22 mouse cellular contexts compared by ENCODE assay signal in the genomic region with DNA sequence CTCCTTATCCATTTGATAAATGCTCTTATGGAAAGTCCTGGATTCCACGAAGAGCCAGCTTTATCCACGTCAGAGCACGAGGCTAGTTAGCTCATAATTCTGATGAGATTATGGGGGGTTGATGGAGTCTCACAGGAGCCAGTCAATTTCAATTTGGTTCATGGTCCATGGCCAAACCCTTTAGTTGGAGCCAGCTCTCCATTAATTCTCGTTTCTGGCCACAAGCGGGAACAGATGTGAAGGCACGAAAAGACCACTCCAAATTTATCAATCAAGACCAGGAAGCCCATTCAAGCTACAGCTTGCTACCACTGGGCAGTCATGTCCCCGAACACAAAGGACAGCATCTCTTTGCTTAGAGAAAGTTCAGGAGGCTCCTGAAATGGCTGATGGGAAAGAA.
DNase-seq lines count a peak whose midpoint lies in the region; ATAC-seq lines count a peak whose summit lies in the region.
"Had no signal": no experiment of that assay in that cellular context is flagged by ENCODE, and none has a peak within 500 bp of the region (broad histone marks: within the 10 kb centered on the region; RNA-seq: fewer than 3 reads in every experiment).

No protein-coding gene starts in this region.

- H3K4me1 ChIP-seq in forebrain, embryonic 16.5 days (replicated peaks; ENCODE audit: control insufficient read depth, insufficient read depth, low read length) = peaks cover 4% of the 10 kb centered on the region
- H3K4me1 ChIP-seq in forebrain, embryonic 10.5 days = peaks cover 11% of the 10 kb centered on the region
- H3K4me1 ChIP-seq in hindbrain, embryonic 14.5 days (replicated peaks; ENCODE audit: control insufficient read depth, insufficient read depth, low read length) = no peaks in the 10 kb centered on the region
- no peaks in the 10 kb centered on the region for H3K4me1 ChIP-seq in hindbrain, embryonic 11.5 days (replicated peaks; ENCODE audit: control insufficient read depth, insufficient read depth, low read length)
- H3K4me1 ChIP-seq: embryonic facial prominence, embryonic 12.5 days; heart, embryonic 15.5 days had no signal

- no peak overlapping the region for H3K27ac ChIP-seq in forebrain, embryonic 16.5 days (ENCODE audit: low read length)
- H3K27ac ChIP-seq in forebrain, embryonic 10.5 days = no peak overlapping the region
- peak overlapping the region; percentile 43; the same call in 1 of the 2 replicates for H3K27ac ChIP-seq in hindbrain, embryonic 14.5 days
- H3K27ac ChIP-seq in hindbrain, embryonic 11.5 days (ENCODE audit: low read depth, low read length) = no peak overlapping the region
- H3K27ac ChIP-seq: embryonic facial prominence, embryonic 12.5 days; heart, embryonic 15.5 days had no signal

- DNase-seq in cerebellum, postnatal 10 days = peak; percentile 62 to 63
- no peak for DNase-seq in cerebellum, adult 9-11 months
- no peak for DNase-seq in forebrain, embryonic 10.5 days (ENCODE audit: extremely low spot score, low spot score)
- DNase-seq in hindbrain, embryonic 14.5 days (ENCODE audit: low spot score) = no peak
- no peak for DNase-seq in hindbrain, embryonic 11.5 days (ENCODE audit: low spot score)
- peak; percentile 2 for DNase-seq in retina, adult 2 months (ENCODE audit: low read depth, low spot score)
- no peak for DNase-seq in retina, postnatal 1 day
- DNase-seq: adrenal gland, adult 8-10 months; B cell, adult 2 months; cerebellum, adult 11-12 months; cerebellum, postnatal 25 days; gastrocnemius, postnatal 36 days; heart, adult 18-20 months; heart, postnatal 14 days; kidney, adult 2 months had no signal

- ATAC-seq in forebrain, embryonic 16.5 days = peak; percentile 26; the same call in 1 of the 2 replicates
- no peak for ATAC-seq in hindbrain, embryonic 14.5 days (ENCODE audit: low FRiP score)
- no peak for ATAC-seq in hindbrain, embryonic 11.5 days (ENCODE audit: low FRiP score)
- ATAC-seq: CD4-positive, CD25-positive, alpha-beta regulatory T cell, adult 4 months; intestine, embryonic 16.5 days had no signal

- H3K36me3 ChIP-seq in forebrain, embryonic 16.5 days (ENCODE audit: control insufficient read depth, insufficient read depth) = no peaks in the 10 kb centered on the region
- H3K36me3 ChIP-seq in forebrain, embryonic 10.5 days (replicated peaks) = no peaks in the 10 kb centered on the region
- no peaks in the 10 kb centered on the region for H3K36me3 ChIP-seq in hindbrain, embryonic 14.5 days (replicated peaks; ENCODE audit: control insufficient read depth, insufficient read depth)
- H3K36me3 ChIP-seq in hindbrain, embryonic 11.5 days (ENCODE audit: control insufficient read depth, insufficient read depth, low read length) = no peaks in the 10 kb centered on the region
- H3K36me3 ChIP-seq: embryonic facial prominence, embryonic 12.5 days; G1E; heart, embryonic 15.5 days had no signal

- H3K9ac ChIP-seq in forebrain, embryonic 16.5 days (replicated peaks; ENCODE audit: low read depth, low read length) = no peak overlapping the region
- no peak overlapping the region for H3K9ac ChIP-seq in hindbrain, embryonic 14.5 days
- H3K9ac ChIP-seq in hindbrain, embryonic 11.5 days (ENCODE audit: low read depth, low read length) = no peak overlapping the region
- H3K9ac ChIP-seq: embryonic facial prominence, embryonic 12.5 days; heart, embryonic 15.5 days had no signal

- no peaks in the 10 kb centered on the region for H3K27me3 ChIP-seq in forebrain, embryonic 16.5 days (replicated peaks; ENCODE audit: control insufficient read depth, insufficient read depth, low read length)
- H3K27me3 ChIP-seq in forebrain, embryonic 10.5 days (ENCODE audit: poor library complexity, severe bottlenecking) = peaks cover 54% of the 10 kb centered on the region
- H3K27me3 ChIP-seq in hindbrain, embryonic 14.5 days (ENCODE audit: control insufficient read depth, insufficient read depth, low read length) = no peaks in the 10 kb centered on the region
- H3K27me3 ChIP-seq in hindbrain, embryonic 11.5 days (ENCODE audit: control insufficient read depth, insufficient read depth, low read length) = no peaks in the 10 kb centered on the region
- H3K27me3 ChIP-seq: embryonic facial prominence, embryonic 12.5 days; heart, embryonic 15.5 days had no signal

- no peak overlapping the region for H3K4me3 ChIP-seq in forebrain, embryonic 16.5 days (replicated peaks; ENCODE audit: low read length)
- H3K4me3 ChIP-seq in forebrain, embryonic 10.5 days = no peak overlapping the region
- no peak overlapping the region for H3K4me3 ChIP-seq in hindbrain, embryonic 14.5 days (replicated peaks; ENCODE audit: low read length)
- no peak overlapping the region for H3K4me3 ChIP-seq in hindbrain, embryonic 11.5 days (ENCODE audit: low read depth, low read length)
- H3K4me3 ChIP-seq: embryonic facial prominence, embryonic 12.5 days; heart, embryonic 15.5 days had no signal

- H3K4me2 ChIP-seq in forebrain, embryonic 16.5 days (ENCODE audit: low read length) = no peak overlapping the region
- H3K4me2 ChIP-seq in hindbrain, embryonic 14.5 days (replicated peaks) = no peak overlapping the region
- H3K4me2 ChIP-seq in hindbrain, embryonic 11.5 days (replicated peaks; ENCODE audit: low read depth, low read length) = no peak overlapping the region
- H3K4me2 ChIP-seq: embryonic facial prominence, embryonic 12.5 days; heart, embryonic 11.5 days; heart, embryonic 15.5 days had no signal

- no peaks in the 10 kb centered on the region for H3K9me3 ChIP-seq in forebrain, embryonic 16.5 days (ENCODE audit: control insufficient read depth, low read length)
- H3K9me3 ChIP-seq in forebrain, embryonic 10.5 days = no peaks in the 10 kb centered on the region
- H3K9me3 ChIP-seq in hindbrain, embryonic 14.5 days (ENCODE audit: control insufficient read depth, low read length) = no peaks in the 10 kb centered on the region
- H3K9me3 ChIP-seq in hindbrain, embryonic 11.5 days (ENCODE audit: control insufficient read depth, low read length) = no peaks in the 10 kb centered on the region
- H3K9me3 ChIP-seq: embryonic facial prominence, embryonic 12.5 days; heart, embryonic 15.5 days had no signal

- WGBS in forebrain, embryonic 16.5 days = 71% methylated on average over 7 of the region's 7 CpGs
- 87% methylated on average over 7 of the region's 7 CpGs for WGBS in forebrain, embryonic 10.5 days
- WGBS in hindbrain, embryonic 14.5 days = 52% methylated on average over 7 of the region's 7 CpGs
- WGBS in hindbrain, embryonic 11.5 days = 78% methylated on average over 7 of the region's 7 CpGs

Comparison
In these comparisons a context has a peak if more than half of its experiments do, and no peak if none do; other contexts are left out.
1. DNase-seq: peak in cerebellum, postnatal 10 days (2 of 2) and retina, adult 2 months (single experiment); none in cerebellum, adult 9-11 months (single experiment), forebrain, embryonic 10.5 days (single experiment), hindbrain, embryonic 14.5 days (single experiment), hindbrain, embryonic 11.5 days (single experiment) and retina, postnatal 1 day (single experiment).